Mouse (Mus musculus): Measurements from ENCODE around the gene Cct5. TPM values are rescaled to one million over a fixed set of nuclear protein-coding genes. Genes with fewer than 3 reads are reported as not detected.

Cct5 gene
- polyA plus RNA-seq, 1 experiment from 2014 or later = 429 TPM

- no peak overlapping the region for H3K27ac ChIP-seq
- no peak overlapping the region for H3K9ac ChIP-seq (ENCODE audit: low read depth, low read length)
- H3K4me3 ChIP-seq (replicated peaks; ENCODE audit: low read depth, low read length) = no peak overlapping the region
- 87% methylated on average over 6 of the region's 6 CpGs for WGBS
- ATAC-seq (replicated peaks; ENCODE audit: low FRiP score, low read depth) (no peak), DNase-seq (ENCODE audit: low spot score) (no peak)
- H3K36me3 ChIP-seq (ENCODE audit: insufficient read depth, low read length) = no peaks in the 10 kb centered on the region
- no peaks in the 10 kb centered on the region for H3K9me3 ChIP-seq (replicated peaks; ENCODE audit: low read length)
- H3K4me2 ChIP-seq (ENCODE audit: low read length) = no peak overlapping the region
- no peaks in the 10 kb centered on the region for H3K27me3 ChIP-seq (ENCODE audit: insufficient read depth, low read length)
- no peaks in the 10 kb centered on the region for H3K4me1 ChIP-seq (replicated peaks; ENCODE audit: insufficient read depth, low read length)
- no peak for TF ChIP-seq CTCF (IDR thresholded peaks at IDR 0.05; ENCODE audit: low read depth)
Observed at GRCm38 (mm10) chr15:31634582-31634981, 33.0 kb upstream of the Cct5 start.

- no peak overlapping the region for H3K4me2 ChIP-seq (ENCODE audit: low read length)
- no peaks in the 10 kb centered on the region for H3K36me3 ChIP-seq (ENCODE audit: insufficient read depth, low read length)
- no peak for TF ChIP-seq CTCF (IDR thresholded peaks at IDR 0.05; ENCODE audit: low read depth)
- no peaks in the 10 kb centered on the region for H3K9me3 ChIP-seq (replicated peaks; ENCODE audit: low read length)
- WGBS = 70% methylated on average over 4 of the region's 4 CpGs
- H3K4me1 ChIP-seq (replicated peaks; ENCODE audit: insufficient read depth, low read length) = no peaks in the 10 kb centered on the region
- ATAC-seq (replicated peaks; ENCODE audit: low FRiP score, low read depth) = peak; percentile 61; the same call in 1 of the 2 replicates
- no peak overlapping the region for H3K27ac ChIP-seq
- H3K27me3 ChIP-seq (ENCODE audit: insufficient read depth, low read length) = no peaks in the 10 kb centered on the region
- no peak overlapping the region for H3K4me3 ChIP-seq (replicated peaks; ENCODE audit: low read depth, low read length)
- DNase-seq (ENCODE audit: low spot score) = no peak
- no peak overlapping the region for H3K9ac ChIP-seq (ENCODE audit: low read depth, low read length)
Observed at GRCm38 (mm10) chr15:31632478-31632877, 30.9 kb upstream of the Cct5 start.

GRCm38 (mm10) chr15:31631396-31631858 lies 29.8 kb upstream of the Cct5 start:
- Histone ChIP-seq H3K27ac (no peak overlapping the region), H3K27me3 (ENCODE audit: insufficient read depth, low read length) (no peaks in the 10 kb centered on the region), H3K4me3 (replicated peaks; ENCODE audit: low read depth, low read length) (no peak overlapping the region), H3K9ac (ENCODE audit: low read depth, low read length) (no peak overlapping the region), H3K9me3 (replicated peaks; ENCODE audit: low read length) (no peaks in the 10 kb centered on the region), H3K4me2 (ENCODE audit: low read length) (0 out of 2 replicates have a peak overlapping the region, but pooled peaks have one; percentile 4), H3K36me3 (ENCODE audit: insufficient read depth, low read length) (no peaks in the 10 kb centered on the region), H3K4me1 (replicated peaks; ENCODE audit: insufficient read depth, low read length) (no peaks in the 10 kb centered on the region)
- WGBS = 25% methylated on average over 12 of the region's 12 CpGs
- TF ChIP-seq CTCF (IDR thresholded peaks at IDR 0.05; ENCODE audit: low read depth) = no peak
- DNase-seq (ENCODE audit: low spot score) (peak; percentile 42), ATAC-seq (replicated peaks; ENCODE audit: low FRiP score, low read depth) (peak; percentile 59; the same call in 1 of the 2 replicates)

- ATAC-seq (replicated peaks; ENCODE audit: low FRiP score, low read depth) = no peak
- no peak overlapping the region for H3K27ac ChIP-seq
- H3K36me3 ChIP-seq (ENCODE audit: insufficient read depth, low read length) = no peaks in the 10 kb centered on the region
- 87% methylated on average over 3 of the region's 3 CpGs for WGBS
- no peak overlapping the region for H3K4me2 ChIP-seq (ENCODE audit: low read length)
- H3K27me3 ChIP-seq (ENCODE audit: insufficient read depth, low read length) = no peaks in the 10 kb centered on the region
- no peak for TF ChIP-seq CTCF (IDR thresholded peaks at IDR 0.05; ENCODE audit: low read depth)
- no peak overlapping the region for H3K9ac ChIP-seq (ENCODE audit: low read depth, low read length)
- DNase-seq (ENCODE audit: low spot score) = no peak
- no peak overlapping the region for H3K4me3 ChIP-seq (replicated peaks; ENCODE audit: low read depth, low read length)
- no peaks in the 10 kb centered on the region for H3K9me3 ChIP-seq (replicated peaks; ENCODE audit: low read length)
- no peaks in the 10 kb centered on the region for H3K4me1 ChIP-seq (replicated peaks; ENCODE audit: insufficient read depth, low read length)
Observed at GRCm38 (mm10) chr15:31629556-31629955, 28.0 kb upstream of the Cct5 start.

GRCm38 (mm10) chr15:31628180-31628579 lies 26.6 kb upstream of the Cct5 start:
- no peak overlapping the region for H3K27ac ChIP-seq

GRCm38 (mm10) chr15:31627277-31628154 lies 25.9 kb upstream of the Cct5 start:
- DNase-seq (ENCODE audit: low spot score) (peak; percentile 38), ATAC-seq (replicated peaks; ENCODE audit: low FRiP score, low read depth) (no peak)
- Histone ChIP-seq H3K4me2 (ENCODE audit: low read length) (0 out of 2 replicates have a peak overlapping the region, but pooled peaks have one; percentile 3), H3K4me1 (replicated peaks; ENCODE audit: insufficient read depth, low read length) (no peaks in the 10 kb centered on the region), H3K9ac (ENCODE audit: low read depth, low read length) (no peak overlapping the region), H3K4me3 (replicated peaks; ENCODE audit: low read depth, low read length) (no peak overlapping the region), H3K27ac (0 out of 2 replicates have a peak overlapping the region, but pooled peaks have one; percentile 40), H3K9me3 (replicated peaks; ENCODE audit: low read length) (no peaks in the 10 kb centered on the region), H3K27me3 (ENCODE audit: insufficient read depth, low read length) (no peaks in the 10 kb centered on the region), H3K36me3 (ENCODE audit: insufficient read depth, low read length) (no peaks in the 10 kb centered on the region)
- no peak for TF ChIP-seq CTCF (IDR thresholded peaks at IDR 0.05; ENCODE audit: low read depth)
- WGBS = 32% methylated on average over 12 of the region's 12 CpGs

More at GRCm38 (mm10) chr15:31628180-31628579, 26.6 kb upstream of the Cct5 start:
- ATAC-seq (replicated peaks; ENCODE audit: low FRiP score, low read depth) (no peak), DNase-seq (ENCODE audit: low spot score) (no peak)
- Histone ChIP-seq H3K27me3 (ENCODE audit: insufficient read depth, low read length) (no peaks in the 10 kb centered on the region), H3K4me2 (ENCODE audit: low read length) (no peak overlapping the region), H3K4me3 (replicated peaks; ENCODE audit: low read depth, low read length) (no peak overlapping the region), H3K36me3 (ENCODE audit: insufficient read depth, low read length) (no peaks in the 10 kb centered on the region), H3K4me1 (replicated peaks; ENCODE audit: insufficient read depth, low read length) (no peaks in the 10 kb centered on the region), H3K9ac (ENCODE audit: low read depth, low read length) (no peak overlapping the region), H3K9me3 (replicated peaks; ENCODE audit: low read length) (no peaks in the 10 kb centered on the region)
- WGBS = 68% methylated on average over 10 of the region's 10 CpGs
- no peak for TF ChIP-seq CTCF (IDR thresholded peaks at IDR 0.05; ENCODE audit: low read depth)
